Mouse (Mus musculus) liver, adult 2 months (tissue): ENCODE data around the gene Rras.

Experiments
- CTCF ChIP-seq: fragments of 200-500 bp; IDR thresholded peaks from 2 replicates; pipeline ENCODE4 v1.5.1; 2011; ENCODE audit warnings: low read depth, low read length, control low read depth
- POLR2A ChIP-seq: fragments of 200-500 bp; IDR thresholded peaks from 2 replicates; pipeline ENCODE4 v1.6.1; 2011; ENCODE audit warnings: low read length, control low read depth; ENCODE audit not compliant: insufficient read depth; ENCODE audit errors: extremely low read depth

DNA sequence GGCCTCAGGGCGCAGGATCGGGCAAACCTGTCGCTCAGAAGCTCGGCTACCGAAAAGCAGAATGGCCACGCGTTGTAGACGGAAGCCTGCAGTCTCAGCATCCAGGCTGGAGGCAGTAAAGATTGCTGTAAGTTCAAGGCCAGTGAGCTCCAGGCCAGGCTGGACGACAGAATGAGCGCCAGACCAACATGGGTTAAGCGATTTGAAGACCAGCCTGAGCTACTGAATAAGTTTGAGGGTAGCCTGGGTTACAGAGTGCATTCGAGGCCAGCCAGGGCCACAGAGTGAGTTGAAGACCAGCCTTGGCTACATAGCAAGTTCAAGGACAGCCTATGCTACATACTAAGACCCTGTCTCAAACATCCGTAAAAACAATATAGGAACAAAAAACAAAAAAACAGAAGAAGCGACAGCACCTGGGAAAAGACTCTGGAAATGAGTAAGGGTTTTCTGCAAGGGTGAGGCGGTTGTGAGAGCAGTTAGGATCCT is 19.8 kb upstream of the Rras start:
- TF ChIP-seq CTCF, result no peak
- no peak for TF ChIP-seq POLR2A
